Mouse (Mus musculus): Measurements from ENCODE around the gene Vmn1r80.
"Not testable (repeated sequence)": the region's sequence is repeated elsewhere in the genome, so short reads cannot be mapped to it uniquely, and the experiment has no call there.

Vmn1r80 gene

GRCm38 (mm10) chr7:12188986-12189385 lies at the start of gene Vmn1r80:
Gene Vmn1r80, plus strand, starts transcription at chr7:12189286.
- no peak for DNase-seq (ENCODE audit: low read depth, low spot score)

GRCm38 (mm10) chr7:12149957-12150356 lies 39.1 kb upstream of the Vmn1r80 start, which contains the start of gene Vmn1r78:
Gene Vmn1r78, plus strand, starts transcription at chr7:12150257.
- DNase-seq (ENCODE audit: low read depth, low spot score), result no peak

GRCm38 (mm10) chr7:12156463-12156862 lies 32.6 kb upstream of the Vmn1r80 start:
- DNase-seq (ENCODE audit: low read depth, low spot score), result not testable (repeated sequence)

- DNase-seq (ENCODE audit: low read depth, low spot score), result not testable (repeated sequence)
Measured at GRCm38 (mm10) chr7:12170979-12171378, 18.1 kb upstream of the Vmn1r80 start, which contains the start of gene Vmn1r79. Gene Vmn1r79, plus strand, starts transcription at chr7:12171279.

- DNase-seq (ENCODE audit: low read depth, low spot score), result not testable (repeated sequence)
Measured at GRCm38 (mm10) chr7:12172926-12173325, 16.2 kb upstream of the Vmn1r80 start.

- no peak for DNase-seq (ENCODE audit: low read depth, low spot score)
Measured at GRCm38 (mm10) chr7:12204141-12204540, 15.1 kb downstream of the Vmn1r80 start.
